Mouse (Mus musculus): ENCODE results near the gene Btd. TPM values are rescaled to one million over a fixed set of nuclear protein-coding genes. Genes with fewer than 3 reads are reported as not detected.
A peak's percentile ranks its signal among the peaks of the same experiment; 100 is the strongest.

Btd gene
- polyA plus RNA-seq, 1 experiment from 2014 or later, result 20.8 TPM

GRCm38 (mm10) chr14:31617997-31618396, 22.8 kb upstream of the Btd start:
- no peak overlapping the region for H3K4me2 ChIP-seq (replicated peaks)
- 92% methylated on average over 3 of the region's 3 CpGs for WGBS
- no peaks in the 10 kb centered on the region for H3K9me3 ChIP-seq (replicated peaks)
- no peak overlapping the region for H3K9ac ChIP-seq
- H3K27ac ChIP-seq, result no peak overlapping the region
- no peaks in the 10 kb centered on the region for H3K36me3 ChIP-seq
- H3K27me3 ChIP-seq, result no peaks in the 10 kb centered on the region
- no peak for ATAC-seq (ENCODE audit: low FRiP score)
- H3K4me1 ChIP-seq, result no peaks in the 10 kb centered on the region
- no peak overlapping the region for H3K4me3 ChIP-seq

GRCm38 (mm10) chr14:31620591-31621223, 20.1 kb upstream of the Btd start:
- Histone ChIP-seq H3K4me1 (no peaks in the 10 kb centered on the region), H3K9ac (no peak overlapping the region), H3K36me3 (no peaks in the 10 kb centered on the region), H3K9me3 (replicated peaks) (no peaks in the 10 kb centered on the region), H3K4me3 (no peak overlapping the region), H3K4me2 (replicated peaks) (no peak overlapping the region), H3K27me3 (no peaks in the 10 kb centered on the region), H3K27ac (no peak overlapping the region)
- 74% methylated on average over 9 of the region's 9 CpGs for WGBS
- no peak for ATAC-seq (ENCODE audit: low FRiP score)

GRCm38 (mm10) chr14:31622748-31623147, 18.1 kb upstream of the Btd start:
- H3K4me2 ChIP-seq (replicated peaks), result no peak overlapping the region
- H3K9ac ChIP-seq, result no peak overlapping the region
- H3K36me3 ChIP-seq, result no peaks in the 10 kb centered on the region
- H3K4me1 ChIP-seq, result no peaks in the 10 kb centered on the region
- H3K9me3 ChIP-seq (replicated peaks), result no peaks in the 10 kb centered on the region
- WGBS, result 87% methylated on average over 12 of the region's 12 CpGs
- no peak overlapping the region for H3K4me3 ChIP-seq
- no peak for ATAC-seq (ENCODE audit: low FRiP score)
- no peak overlapping the region for H3K27ac ChIP-seq
- no peaks in the 10 kb centered on the region for H3K27me3 ChIP-seq

- H3K4me1 ChIP-seq, result 0 out of 2 replicates have a peak, but pooled peaks cover 3% of the 10 kb centered on the region
- H3K27me3 ChIP-seq, result no peaks in the 10 kb centered on the region
- no peak overlapping the region for H3K4me2 ChIP-seq (replicated peaks)
- H3K9ac ChIP-seq, result no peak overlapping the region
- H3K9me3 ChIP-seq (replicated peaks), result no peaks in the 10 kb centered on the region
- ATAC-seq (ENCODE audit: low FRiP score), result peak; percentile 52; the same call in 1 of the 2 replicates
- H3K4me3 ChIP-seq, result no peak overlapping the region
- WGBS, result 44% methylated on average over 7 of the region's 7 CpGs
- no peak overlapping the region for H3K27ac ChIP-seq
- H3K36me3 ChIP-seq, result no peaks in the 10 kb centered on the region
These were observed 10.2 kb upstream of the Btd start for GRCm38 (mm10) chr14:31630677-31631076.

- Histone ChIP-seq H3K27ac (peak within 1 kb of the TSS; percentile 82), H3K9me3 (replicated peaks) (no peaks in the 10 kb centered on the region), H3K9ac (peak within 1 kb of the TSS; percentile 66), H3K36me3 (no peaks in the 10 kb centered on the region), H3K27me3 (no peaks in the 10 kb centered on the region), H3K4me3 (peak within 1 kb of the TSS; percentile 62), H3K4me1 (peaks cover 11% of the 10 kb centered on the region), H3K4me2 (replicated peaks) (peak within 1 kb of the TSS; percentile 96)
- 5% methylated on average over 26 of the region's 26 CpGs for WGBS
- peak; percentile 70 for ATAC-seq (ENCODE audit: low FRiP score)
These were observed 410 bp upstream of the Btd start, which contains the start of gene Gm49387 for GRCm38 (mm10) chr14:31640346-31640889. Gene Gm49387, minus strand, starts transcription at chr14:31640878.

- Histone ChIP-seq H3K9ac (peak overlapping the region; percentile 66; the same call in 1 of the 2 replicates), H3K9me3 (replicated peaks) (no peaks in the 10 kb centered on the region), H3K4me2 (replicated peaks) (peak overlapping the region; percentile 96), H3K27me3 (no peaks in the 10 kb centered on the region), H3K36me3 (no peaks in the 10 kb centered on the region), H3K4me1 (peaks cover 11% of the 10 kb centered on the region), H3K4me3 (peak overlapping the region; percentile 62), H3K27ac (no peak overlapping the region)
- WGBS, result 73% methylated on average over 9 of the region's 9 CpGs
- ATAC-seq (ENCODE audit: low FRiP score), result no peak
These were observed 803 bp downstream of the Btd start for GRCm38 (mm10) chr14:31641506-31642155.

GRCm38 (mm10) chr14:31644183-31644830, 3.5 kb downstream of the Btd start:
- Histone ChIP-seq H3K36me3 (no peaks in the 10 kb centered on the region), H3K9ac (no peak overlapping the region), H3K27me3 (no peaks in the 10 kb centered on the region), H3K9me3 (replicated peaks) (no peaks in the 10 kb centered on the region), H3K27ac (no peak overlapping the region), H3K4me2 (replicated peaks) (no peak overlapping the region), H3K4me3 (no peak overlapping the region), H3K4me1 (peaks cover 11% of the 10 kb centered on the region)
- whole genome bisulfite sequencing, result 91% methylated on average over 5 of the region's 5 CpGs
- ATAC-seq (ENCODE audit: low FRiP score), result no peak

GRCm38 (mm10) chr14:31644931-31645547, 4.2 kb downstream of the Btd start:
- no peaks in the 10 kb centered on the region for H3K36me3 ChIP-seq
- ATAC-seq (ENCODE audit: low FRiP score), result no peak
- WGBS, result 70% methylated on average over 3 of the region's 3 CpGs

GRCm38 (mm10) chr14:31645920-31646319, 5.1 kb downstream of the Btd start:
- Histone ChIP-seq H3K4me1 (peaks cover 5% of the 10 kb centered on the region; the same call in 1 of the 2 replicates), H3K4me3 (no peak overlapping the region), H3K27ac (no peak overlapping the region), H3K27me3 (no peaks in the 10 kb centered on the region), H3K9ac (no peak overlapping the region), H3K9me3 (replicated peaks) (peaks cover 3% of the 10 kb centered on the region; the same call in 1 of the 2 replicates), H3K4me2 (replicated peaks) (no peak overlapping the region), H3K36me3 (no peaks in the 10 kb centered on the region)
- no peak for ATAC-seq (ENCODE audit: low FRiP score)
- 91% methylated on average over 7 of the region's 7 CpGs for WGBS

More at GRCm38 (mm10) chr14:31644931-31645547, 4.2 kb downstream of the Btd start:
- Histone ChIP-seq H3K9ac (no peak overlapping the region), H3K4me3 (no peak overlapping the region), H3K9me3 (replicated peaks) (no peaks in the 10 kb centered on the region), H3K4me1 (peaks cover 9% of the 10 kb centered on the region), H3K4me2 (replicated peaks) (no peak overlapping the region), H3K27me3 (no peaks in the 10 kb centered on the region), H3K27ac (no peak overlapping the region)

GRCm38 (mm10) chr14:31647991-31648390, 7.2 kb downstream of the Btd start:
- Histone ChIP-seq H3K4me2 (replicated peaks) (no peak overlapping the region), H3K4me1 (no peaks in the 10 kb centered on the region), H3K9me3 (replicated peaks) (peaks cover 3% of the 10 kb centered on the region; the same call in 1 of the 2 replicates), H3K27me3 (no peaks in the 10 kb centered on the region), H3K36me3 (no peaks in the 10 kb centered on the region), H3K9ac (no peak overlapping the region), H3K4me3 (no peak overlapping the region), H3K27ac (no peak overlapping the region)
- ATAC-seq (ENCODE audit: low FRiP score), result no peak
- WGBS, result 90% methylated on average over 10 of the region's 10 CpGs

GRCm38 (mm10) chr14:31650347-31650746, 9.5 kb downstream of the Btd start:
- WGBS, result 100% methylated on average over 3 of the region's 3 CpGs
- no peak for ATAC-seq (ENCODE audit: low FRiP score)
- no peak overlapping the region for H3K4me3 ChIP-seq
- H3K27ac ChIP-seq, result no peak overlapping the region
- no peak overlapping the region for H3K9ac ChIP-seq
- no peaks in the 10 kb centered on the region for H3K36me3 ChIP-seq
- no peaks in the 10 kb centered on the region for H3K4me1 ChIP-seq
- no peaks in the 10 kb centered on the region for H3K27me3 ChIP-seq
- no peak overlapping the region for H3K4me2 ChIP-seq (replicated peaks)
- peaks cover 3% of the 10 kb centered on the region; the same call in 1 of the 2 replicates for H3K9me3 ChIP-seq (replicated peaks)

GRCm38 (mm10) chr14:31651206-31651605, 10.4 kb downstream of the Btd start:
- H3K4me3 ChIP-seq, result no peak overlapping the region
- no peak overlapping the region for H3K4me2 ChIP-seq (replicated peaks)
- no peak overlapping the region for H3K9ac ChIP-seq
- WGBS, result 85% methylated on average over 7 of the region's 7 CpGs
- no peaks in the 10 kb centered on the region for H3K27me3 ChIP-seq
- H3K36me3 ChIP-seq, result no peaks in the 10 kb centered on the region
- no peak for ATAC-seq (ENCODE audit: low FRiP score)
- no peaks in the 10 kb centered on the region for H3K4me1 ChIP-seq
- peaks cover 3% of the 10 kb centered on the region; the same call in 1 of the 2 replicates for H3K9me3 ChIP-seq (replicated peaks)
- no peak overlapping the region for H3K27ac ChIP-seq

Measured in hindbrain, embryonic 12.5 days (tissue).